Mouse (Mus musculus): ENCODE measurements around the gene Nmd3.

The Nmd3 gene

GRCm38 (mm10) chr3:69761195-69761594 lies 39.4 kb downstream of the Nmd3 start:
- intact Hi-C loops (cut with DNase I): no loop called here

GRCm38 (mm10) chr3:69762838-69763368 lies 41.1 kb downstream of the Nmd3 start:
- intact Hi-C loops (cut with DNase I): no loop called here

GRCm38 (mm10) chr3:69763630-69764565 lies 42.1 kb downstream of the Nmd3 start:
- intact Hi-C loops (cut with DNase I): no loop called here

DNA sequence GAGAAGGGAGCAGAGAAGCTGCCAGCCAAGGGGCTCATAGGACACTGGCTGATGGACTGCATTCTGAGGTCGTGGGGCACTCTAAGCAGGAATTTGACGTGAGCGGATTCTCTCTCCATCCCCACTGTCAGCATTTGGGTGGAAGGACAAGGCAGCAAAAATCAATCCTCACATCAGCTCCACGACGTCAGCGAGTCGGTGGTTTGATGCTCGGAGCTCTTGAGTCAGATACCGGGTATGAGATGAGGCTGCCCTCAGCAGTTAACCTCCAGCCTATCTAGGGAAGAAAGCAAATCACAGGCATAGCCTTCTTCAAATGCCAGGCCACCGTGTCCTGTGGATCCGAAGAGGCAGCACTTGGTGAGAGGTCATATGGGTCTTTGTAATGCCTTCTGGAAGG lies 43.4 kb downstream of the Nmd3 start:
- intact Hi-C loops (cut with DNase I): no loop called here

GRCm38 (mm10) chr3:69769150-69769549 lies 47.4 kb downstream of the Nmd3 start:
- intact Hi-C loops (cut with DNase I): no loop called here

- intact Hi-C loops (cut with DNase I): no loop called here
These were observed 51.6 kb downstream of the Nmd3 start for GRCm38 (mm10) chr3:69773356-69773755.

DNA sequence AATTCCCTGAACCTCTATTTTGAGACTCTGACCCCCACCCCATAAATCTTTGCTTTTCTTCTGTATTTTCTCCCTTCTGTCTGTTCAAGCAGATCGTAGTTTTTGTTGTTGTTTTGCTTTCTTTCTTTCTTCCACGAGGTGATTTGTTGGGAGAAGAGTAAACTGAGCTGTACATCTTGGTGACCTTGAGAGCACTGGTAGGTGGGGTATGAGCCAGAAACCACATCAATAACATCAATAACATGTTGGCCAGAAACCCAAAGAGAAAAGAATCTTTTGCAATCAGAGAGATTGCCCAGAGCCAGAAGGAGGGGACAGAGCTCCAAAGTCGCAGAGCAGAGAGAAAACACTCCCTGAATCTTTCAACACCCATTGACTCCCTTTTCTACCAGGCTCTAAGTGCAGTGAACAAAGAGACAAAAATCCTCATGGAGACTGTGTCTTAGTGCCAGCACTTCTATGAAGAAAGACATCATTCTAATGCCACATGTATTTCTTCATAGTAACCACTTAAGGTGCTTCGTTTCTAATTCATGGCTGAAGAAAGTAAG lies 57.5 kb downstream of the Nmd3 start:
- intact Hi-C loops (cut with DNase I): no loop called here

DNA sequence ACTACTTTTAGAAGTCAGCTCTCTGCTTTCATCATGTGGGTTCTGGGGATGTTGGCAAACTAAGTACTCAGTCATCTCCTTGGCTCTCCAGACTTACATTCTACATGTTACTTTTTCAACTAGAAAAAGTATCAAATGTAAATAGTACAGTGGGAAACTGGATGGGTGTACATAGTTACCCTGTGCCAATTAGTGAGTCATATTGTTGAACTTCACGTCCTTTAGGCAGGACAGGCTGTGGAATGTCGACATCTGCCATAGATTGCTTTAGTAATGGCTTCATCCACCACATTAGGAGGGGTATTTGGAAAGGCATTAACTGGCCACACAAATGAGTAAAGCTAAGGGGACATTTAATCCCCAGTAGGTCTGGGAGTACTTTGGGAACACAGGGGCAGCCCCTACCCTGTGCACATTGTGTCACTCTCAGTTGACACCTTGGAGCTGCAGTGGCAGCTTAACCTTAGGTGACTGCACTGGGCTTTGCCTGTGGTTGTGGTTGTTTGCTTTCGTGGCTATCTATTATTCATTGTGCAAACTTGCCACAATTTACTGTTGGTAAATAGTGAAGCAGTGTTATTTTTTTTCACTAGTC lies 71.1 kb downstream of the Nmd3 start:
- intact Hi-C loops (cut with DNase I): no loop called here

- intact Hi-C loops (cut with DNase I): no loop called here
These were observed 75.7 kb downstream of the Nmd3 start for GRCm38 (mm10) chr3:69797533-69797932.

DNA sequence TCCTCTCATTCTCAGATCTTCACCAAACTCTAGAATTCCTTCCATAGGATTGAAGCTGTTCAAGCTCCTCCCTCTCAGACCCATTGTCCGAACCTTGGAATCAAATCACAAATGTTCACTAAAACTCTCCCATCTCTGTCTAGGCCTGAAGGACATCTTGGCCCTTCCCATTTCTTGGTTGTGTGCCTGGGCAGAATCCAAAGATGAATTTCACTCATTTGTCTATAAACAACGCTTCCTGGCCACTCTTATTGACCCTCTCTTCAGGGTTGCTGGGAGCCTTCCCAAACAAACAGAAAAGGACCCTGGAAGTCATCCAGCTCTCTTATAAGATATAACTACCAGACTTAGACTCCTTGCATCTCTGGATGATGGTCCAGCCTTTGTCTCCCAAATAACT lies 76.2 kb downstream of the Nmd3 start:
- intact Hi-C loops (cut with DNase I): no loop called here

DNA sequence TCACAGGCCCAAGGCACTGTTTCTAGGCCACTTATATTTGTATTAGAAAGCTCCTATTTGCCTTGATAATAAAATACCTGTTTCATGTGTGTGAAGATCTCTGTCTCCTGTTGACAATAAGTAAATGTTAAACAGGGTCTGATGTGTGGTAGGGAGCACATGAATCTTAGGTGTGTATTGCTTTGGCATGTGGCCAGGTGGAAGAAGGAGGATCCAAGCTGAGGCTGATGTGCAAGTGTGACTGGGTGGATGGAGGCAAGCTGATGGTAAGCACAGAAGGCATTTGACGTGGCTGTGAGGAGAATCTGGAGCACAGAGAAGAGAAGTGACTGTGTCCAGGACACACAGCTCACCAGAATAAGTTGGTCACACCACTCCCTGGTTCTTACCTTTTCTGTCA lies 77.3 kb downstream of the Nmd3 start:
- intact Hi-C loops (cut with DNase I): no loop called here

- intact Hi-C loops (cut with DNase I): no loop called here
These were observed 79.1 kb downstream of the Nmd3 start for GRCm38 (mm10) chr3:69800829-69801384.

DNA sequence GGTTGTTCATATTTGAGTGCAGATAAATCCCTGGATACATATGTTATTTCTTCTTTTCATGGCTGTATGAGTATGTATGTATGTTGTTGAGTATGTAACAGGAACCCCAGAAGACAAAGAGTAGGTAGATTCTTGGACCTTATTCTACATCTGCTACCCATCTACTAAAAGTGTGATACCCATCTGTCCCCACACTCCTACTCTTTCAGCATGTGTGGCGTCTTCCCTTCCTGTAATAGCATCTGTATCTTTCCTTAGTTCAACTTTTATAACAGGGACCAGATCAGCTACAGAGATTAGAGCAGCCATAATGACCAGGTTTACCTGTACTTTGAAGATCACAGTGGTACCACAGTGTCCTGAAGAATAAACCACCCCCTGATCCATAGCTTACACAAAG lies 81.4 kb downstream of the Nmd3 start:
- intact Hi-C loops (cut with DNase I): no loop called here

Data from adrenal gland (tissue).